Mouse (Mus musculus): ENCODE data around the gene Rprd2.

The Rprd2 gene

DNA sequence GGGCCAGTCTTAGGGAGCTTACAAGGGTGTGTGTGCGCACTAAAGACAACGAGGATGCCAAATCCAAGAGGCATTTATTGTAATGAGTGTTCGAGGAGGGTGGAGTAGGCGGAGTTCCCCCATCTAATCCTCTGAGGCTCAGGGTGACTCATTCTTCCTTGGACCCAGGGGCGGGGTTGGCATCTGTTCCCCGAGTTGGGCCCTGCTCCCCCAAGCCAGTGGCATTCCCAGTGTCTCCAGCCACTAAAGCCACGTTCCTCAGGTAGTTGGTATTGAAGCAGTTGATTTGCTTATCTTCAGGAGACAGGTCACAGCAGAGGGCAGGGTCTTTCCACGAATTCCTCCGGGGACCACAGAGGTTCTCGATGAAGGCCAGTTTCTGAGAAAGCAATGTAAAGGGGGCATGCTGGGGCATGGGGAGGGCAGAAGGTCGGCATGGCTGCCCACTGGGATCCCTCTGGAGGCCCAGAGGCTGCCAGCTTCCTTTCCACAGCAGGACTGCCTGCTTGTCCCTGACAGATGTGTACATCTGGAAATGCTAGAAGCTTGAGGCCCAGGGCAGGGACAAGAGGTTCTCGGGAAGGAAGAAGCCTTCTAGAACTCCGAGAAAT is 84.5 kb downstream of the Rprd2 start:
- no peak for DNase-seq

DNA sequence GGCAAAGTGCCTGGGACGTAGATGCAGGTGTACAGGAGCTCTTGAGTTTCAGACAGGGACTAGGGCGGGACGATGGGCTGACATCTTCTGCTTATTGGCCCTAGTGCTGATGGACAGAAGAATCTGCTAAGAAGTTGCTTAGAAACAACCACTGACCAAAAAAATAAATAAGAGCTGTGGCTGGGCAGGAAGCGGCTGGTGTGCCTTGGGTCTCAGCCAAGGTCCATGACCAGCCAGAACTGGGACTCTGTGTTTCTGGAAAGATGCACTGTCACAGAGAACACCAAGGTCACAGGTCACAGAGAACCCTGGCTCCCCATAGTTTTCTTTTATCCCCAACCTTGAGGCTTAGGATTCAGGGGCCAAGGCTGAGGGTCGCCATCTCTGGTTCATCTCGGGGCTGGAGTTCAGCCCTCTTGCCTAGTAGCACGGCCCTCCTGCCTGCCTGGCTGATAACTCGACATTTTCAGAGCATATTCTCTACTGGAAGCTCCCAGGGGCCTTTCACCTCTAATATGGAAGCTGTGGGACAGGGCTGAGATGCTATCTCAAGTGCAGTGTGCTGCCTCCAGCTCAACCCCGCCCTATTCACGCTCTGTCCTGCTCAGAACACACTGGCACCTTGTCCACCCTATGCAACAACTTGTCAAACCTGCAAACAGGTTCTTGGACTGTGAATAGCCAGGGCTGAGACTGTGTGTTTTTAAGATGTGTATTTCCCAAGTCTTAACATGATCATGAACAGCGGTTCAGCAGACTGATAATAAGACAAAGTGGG is 85.7 kb downstream of the Rprd2 start:
- DNase-seq, result no peak

DNA sequence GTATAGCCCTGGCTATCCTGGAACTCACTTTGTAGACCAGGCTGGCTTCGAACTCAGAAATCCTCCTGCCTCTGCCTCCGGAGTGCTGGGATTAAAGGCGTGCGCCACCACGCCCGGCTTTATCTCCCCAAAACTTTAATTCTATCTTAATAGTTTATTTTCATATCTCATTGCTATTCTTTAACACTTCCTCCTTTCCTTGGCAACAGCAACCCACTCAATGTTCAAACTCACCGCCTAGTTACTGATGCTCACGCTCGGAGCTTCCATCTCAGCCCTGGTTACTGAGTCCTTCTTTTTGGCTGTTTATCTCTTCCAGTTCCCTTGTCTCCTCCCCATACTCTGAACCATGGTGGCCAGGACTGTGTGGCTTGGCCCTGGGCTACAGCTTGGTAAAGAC is 86.4 kb downstream of the Rprd2 start:
- no peak for DNase-seq

DNA sequence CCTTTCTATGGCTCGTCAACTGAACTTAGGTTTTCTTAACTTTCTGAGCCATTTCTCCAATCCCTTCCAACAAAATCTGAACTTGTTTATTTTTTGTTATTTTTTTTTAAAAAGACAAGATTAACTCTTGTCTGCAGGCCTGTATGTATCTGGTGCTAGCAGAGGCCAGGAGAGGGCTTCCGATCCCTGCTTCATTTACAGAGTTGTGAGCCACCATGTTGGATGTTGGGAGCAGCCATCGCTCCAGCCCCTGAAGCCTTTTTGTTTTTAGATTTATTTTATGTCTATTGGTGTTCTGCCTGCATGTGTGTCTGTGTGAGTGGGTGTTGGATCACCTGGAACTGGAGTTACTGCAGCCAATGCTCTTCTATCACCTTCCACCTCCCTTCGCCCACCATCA is 86.9 kb downstream of the Rprd2 start:
- no peak for DNase-seq

DNA sequence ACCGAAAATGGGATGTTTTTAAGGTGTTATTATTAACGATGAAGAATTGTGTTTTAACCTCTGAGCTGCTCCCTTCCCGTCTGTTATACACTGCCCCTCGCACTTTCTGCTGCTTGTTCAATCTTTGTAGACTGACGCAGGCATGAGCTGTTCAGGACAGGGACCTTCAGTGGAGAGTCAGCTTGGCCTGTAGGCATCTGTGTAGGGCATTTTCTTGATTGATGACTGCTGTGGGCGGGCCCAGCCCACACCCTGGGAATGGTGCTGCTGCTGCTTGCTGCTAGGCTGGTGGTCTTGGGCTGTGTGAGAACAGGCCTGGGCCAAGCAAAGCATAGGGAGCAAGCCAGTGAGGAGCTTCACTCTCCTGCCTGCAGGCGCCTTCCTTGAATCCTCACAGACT is 88.2 kb downstream of the Rprd2 start:
- DNase-seq, result no peak

DNA sequence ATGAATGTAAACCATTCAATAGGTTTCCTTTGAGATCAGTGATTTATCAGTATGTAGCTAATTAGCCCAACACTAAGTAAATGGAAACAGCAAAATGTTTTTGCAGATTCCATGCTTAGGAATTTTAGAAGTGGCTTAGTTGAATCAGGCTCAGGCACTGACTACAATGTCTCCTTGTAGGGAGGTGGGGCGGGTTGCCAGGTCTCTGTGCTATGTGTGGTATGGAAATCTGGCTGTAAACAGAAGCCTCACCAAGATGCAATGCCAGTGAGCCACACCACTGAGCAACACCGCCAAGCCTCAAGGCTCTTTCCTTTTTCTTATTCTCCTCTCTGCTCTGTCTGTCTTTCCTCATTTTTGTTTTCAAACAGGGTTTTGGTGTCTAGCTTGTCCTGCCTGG is 89.8 kb downstream of the Rprd2 start:
- no peak for DNase-seq

DNA sequence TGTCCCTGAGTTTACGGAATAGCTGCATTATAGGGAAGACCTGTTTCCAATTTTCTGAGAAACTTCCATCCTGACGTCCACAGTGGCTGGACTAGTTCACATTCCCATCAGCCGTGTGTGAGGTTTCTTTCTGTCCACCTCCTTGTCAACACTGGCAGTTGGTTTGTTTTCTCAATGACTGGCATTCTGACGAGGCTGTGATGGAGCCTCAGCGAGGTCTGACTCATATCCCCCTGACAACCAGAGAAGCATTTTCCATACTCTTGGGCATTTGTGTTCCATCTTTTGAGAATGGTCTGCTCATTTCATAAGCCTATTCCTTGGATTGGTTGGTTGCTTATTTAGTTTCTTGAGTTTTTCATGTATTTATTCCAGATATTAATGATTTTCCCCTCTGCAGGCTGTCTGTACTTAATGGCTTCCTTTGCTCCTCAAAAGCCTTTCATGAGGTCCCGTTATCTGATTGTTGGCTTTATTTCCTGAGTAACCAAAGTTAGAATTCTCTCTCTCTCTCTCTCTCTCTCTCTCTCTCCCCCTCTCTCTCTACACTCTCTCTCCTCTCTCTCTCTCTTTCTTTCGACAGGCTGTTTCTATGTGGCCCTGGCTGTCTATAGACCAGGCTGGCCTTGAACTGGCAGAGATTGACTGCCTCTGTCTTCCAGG is 91.8 kb downstream of the Rprd2 start:
- DNase-seq, result no peak

DNA sequence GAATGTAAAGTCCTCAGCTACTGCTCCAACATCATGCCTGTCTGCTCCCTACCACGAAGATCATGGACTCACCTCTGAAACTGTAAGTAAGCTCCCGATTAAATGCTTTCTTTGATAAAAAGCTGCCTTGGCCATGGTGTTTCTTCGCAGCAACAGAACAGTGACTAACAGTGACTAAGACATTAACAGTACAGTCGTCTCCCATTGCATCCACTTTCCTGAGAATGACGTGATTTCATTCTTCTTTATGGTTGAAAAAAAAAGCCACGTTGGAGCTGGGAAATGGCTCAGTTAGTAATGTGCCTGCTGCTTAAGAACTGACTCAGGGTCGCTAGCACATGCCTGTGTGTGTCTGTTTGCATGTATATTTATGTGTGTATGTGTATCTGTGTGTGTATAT is 92.8 kb downstream of the Rprd2 start:
- DNase-seq, result no peak

DNA sequence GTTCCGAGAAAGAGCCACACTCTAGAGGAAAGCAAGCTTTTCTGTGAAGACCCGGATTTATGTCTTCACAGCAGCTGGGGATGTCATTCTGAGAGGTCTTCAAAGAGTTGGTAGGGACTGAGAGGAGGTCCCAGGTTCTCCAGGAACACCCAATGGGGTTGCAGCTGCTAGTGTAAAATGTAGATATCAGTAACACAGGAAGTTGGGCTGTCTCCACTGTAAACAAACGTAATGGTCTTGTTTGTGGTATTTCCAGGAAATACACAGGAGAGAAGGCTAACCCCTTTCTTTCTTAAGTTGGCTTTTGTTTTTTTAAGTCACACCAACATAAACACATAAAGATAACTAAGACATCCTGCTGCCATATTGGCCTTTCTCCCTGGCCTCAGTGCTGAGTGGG is 96.3 kb downstream of the Rprd2 start:
- DNase-seq, result no peak

DNA sequence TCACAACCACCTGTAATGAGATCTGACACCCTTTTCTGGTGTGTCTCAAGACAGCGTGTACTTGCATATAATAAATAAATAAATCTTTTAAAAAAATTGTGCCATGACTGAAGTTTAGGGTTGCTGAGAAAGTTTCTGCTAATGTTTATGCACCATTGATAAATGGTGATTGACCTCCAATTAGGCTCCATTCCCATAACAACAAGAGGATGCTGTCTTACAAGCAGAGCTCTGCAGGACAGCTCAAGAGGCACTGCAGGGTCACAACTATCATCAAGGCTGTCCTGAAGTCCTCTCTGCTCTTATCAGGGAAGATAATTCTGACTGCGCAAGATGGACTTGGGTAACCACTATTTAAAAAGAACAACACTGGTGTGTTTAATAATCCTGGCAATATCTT is 100.5 kb downstream of the Rprd2 start:
- DNase-seq, result no peak

DNA sequence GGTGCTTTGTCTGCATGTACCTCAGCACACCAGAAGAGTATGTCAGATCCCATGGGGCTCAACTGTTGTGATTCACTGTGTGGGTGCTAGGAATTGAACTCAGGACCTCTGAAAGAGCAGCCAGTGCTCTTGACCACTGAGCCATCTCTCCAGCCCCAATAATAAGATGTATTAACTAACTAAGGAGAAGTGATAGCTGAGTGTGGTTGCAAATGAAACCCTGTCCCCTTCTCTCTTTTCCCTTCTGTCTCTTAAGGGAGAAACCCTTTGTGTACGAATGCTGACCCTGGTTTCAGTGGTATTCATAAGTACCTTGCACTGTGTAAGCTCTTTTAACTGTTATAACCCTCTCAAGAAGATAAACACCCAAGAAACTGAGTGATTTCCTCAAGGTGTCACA is 102.6 kb downstream of the Rprd2 start:
- DNase-seq, result no peak

Data from cerebellum, postnatal 36 days (tissue).